Mouse (Mus musculus): ENCODE measurements around the gene Rnf13.
A peak's percentile ranks its signal among the peaks of the same experiment; 100 is the strongest.
"Not testable (repeated sequence)": the region's sequence is repeated elsewhere in the genome, so short reads cannot be mapped to it uniquely, and the experiment has no call there.

The Rnf13 gene

GRCm38 (mm10) chr3:57735511-57736370 lies at the start of gene Rnf13:
Rnf13 (plus strand) TSS chr3:57736062.
- peak; percentile 97 for DNase-seq

GRCm38 (mm10) chr3:57691772-57692171 lies 44.1 kb upstream of the Rnf13 start:
- no peak for DNase-seq

GRCm38 (mm10) chr3:57692719-57693118 lies 43.1 kb upstream of the Rnf13 start, which contains the start of gene Ankub1:
Ankub1 (minus strand) TSS chr3:57692799.
- no peak for DNase-seq

GRCm38 (mm10) chr3:57696249-57696648 lies 39.6 kb upstream of the Rnf13 start:
- no peak for DNase-seq

GRCm38 (mm10) chr3:57696779-57697178 lies 39.1 kb upstream of the Rnf13 start:
- no peak for DNase-seq

- DNase-seq, result no peak
These were observed 21.7 kb upstream of the Rnf13 start for GRCm38 (mm10) chr3:57714151-57714550.

GRCm38 (mm10) chr3:57732206-57732915 lies 3.5 kb upstream of the Rnf13 start:
- no peak for DNase-seq

- peak; percentile 27 for DNase-seq
These were observed 695 bp downstream of the Rnf13 start for GRCm38 (mm10) chr3:57736419-57737095.

- no peak for DNase-seq
These were observed 4.0 kb downstream of the Rnf13 start for GRCm38 (mm10) chr3:57739830-57740229.

GRCm38 (mm10) chr3:57748576-57749267 lies 12.9 kb downstream of the Rnf13 start:
- DNase-seq, result no peak

- DNase-seq, result no peak
These were observed 41.1 kb downstream of the Rnf13 start for GRCm38 (mm10) chr3:57776915-57777314.

- DNase-seq, result no peak
These were observed 52.6 kb downstream of the Rnf13 start for GRCm38 (mm10) chr3:57788472-57788871.

GRCm38 (mm10) chr3:57789005-57789962 lies 53.4 kb downstream of the Rnf13 start:
- DNase-seq, result peak; percentile 4

- DNase-seq, result no peak
These were observed 55.2 kb downstream of the Rnf13 start for GRCm38 (mm10) chr3:57791104-57791503.

- not testable (repeated sequence) for DNase-seq
These were observed 59.2 kb downstream of the Rnf13 start for GRCm38 (mm10) chr3:57795071-57795470.

GRCm38 (mm10) chr3:57815447-57815846 lies 79.6 kb downstream of the Rnf13 start:
- peak; percentile 41 for DNase-seq

GRCm38 (mm10) chr3:57825866-57826265 lies 90.0 kb downstream of the Rnf13 start:
- DNase-seq, result no peak

GRCm38 (mm10) chr3:57833585-57833984 lies 97.7 kb downstream of the Rnf13 start:
- DNase-seq, result no peak

GRCm38 (mm10) chr3:57836911-57837310 lies 101.0 kb downstream of the Rnf13 start:
- no peak for DNase-seq

- peak; percentile 52 for DNase-seq
These were observed 107.9 kb downstream of the Rnf13 start for GRCm38 (mm10) chr3:57843775-57844174.

All from retina, postnatal 1 day (tissue).